In genomic region chr9:123480253-123480921, GRCm38 (mm10) we compare ENCODE assay signal across 8 mouse cellular contexts. TPM values are rescaled to one million over a fixed set of nuclear protein-coding genes. Genes with fewer than 3 reads are reported as not detected.
DNase-seq lines count a peak whose midpoint lies in the region; ATAC-seq and TF ChIP-seq lines count a peak whose summit lies in the region.

No protein-coding gene starts in this region.

- H3K36me3 ChIP-seq in erythroblast, embryonic 14.5 days (ENCODE audit: control insufficient read depth), result peaks cover 61% of the 10 kb centered on the region
- H3K36me3 ChIP-seq in forebrain, embryonic 11.5 days (ENCODE audit: control insufficient read depth, insufficient read depth, low read length), result peaks cover 2% of the 10 kb centered on the region; the same call in 1 of the 2 replicates
- H3K36me3 ChIP-seq in kidney, postnatal 0 days (ENCODE audit: insufficient read depth, low read length), result peaks cover 7% of the 10 kb centered on the region; the same call in 1 of the 2 replicates
- H3K36me3 ChIP-seq in stomach, postnatal 0 days (ENCODE audit: control insufficient read depth, insufficient read depth, low read length), result 0 out of 2 replicates have a peak, but pooled peaks cover under 1% of the 10 kb centered on the region

- peak overlapping the region; percentile 85 for H3K4me3 ChIP-seq in erythroblast, embryonic 14.5 days (replicated peaks)
- H3K4me3 ChIP-seq in forebrain, embryonic 11.5 days (ENCODE audit: low read depth, low read length), result peak overlapping the region; percentile 42
- H3K4me3 ChIP-seq in kidney, postnatal 0 days (replicated peaks; ENCODE audit: low read depth, low read length), result peak overlapping the region; percentile 55
- H3K4me3 ChIP-seq in stomach, postnatal 0 days (ENCODE audit: low read depth, low read length), result peak overlapping the region; percentile 68

- H3K27ac ChIP-seq in forebrain, embryonic 11.5 days (ENCODE audit: low read depth, low read length), result no peak overlapping the region
- no peak overlapping the region for H3K27ac ChIP-seq in kidney, postnatal 0 days
- 0 out of 2 replicates have a peak overlapping the region, but pooled peaks have one; percentile 30 for H3K27ac ChIP-seq in stomach, postnatal 0 days (replicated peaks)

- H3K27me3 ChIP-seq in erythroblast, embryonic 14.5 days (ENCODE audit: control insufficient read depth), result no peaks in the 10 kb centered on the region
- no peaks in the 10 kb centered on the region for H3K27me3 ChIP-seq in forebrain, embryonic 11.5 days (ENCODE audit: control insufficient read depth, insufficient read depth, low read length)
- no peaks in the 10 kb centered on the region for H3K27me3 ChIP-seq in kidney, postnatal 0 days (ENCODE audit: insufficient read depth, low read length)
- no peaks in the 10 kb centered on the region for H3K27me3 ChIP-seq in stomach, postnatal 0 days (ENCODE audit: control insufficient read depth, insufficient read depth, low read length)

- H3K4me1 ChIP-seq in erythroblast, embryonic 14.5 days (ENCODE audit: control insufficient read depth), result peaks cover 75% of the 10 kb centered on the region
- peaks cover 20% of the 10 kb centered on the region for H3K4me1 ChIP-seq in forebrain, embryonic 11.5 days (replicated peaks; ENCODE audit: control insufficient read depth, insufficient read depth, low read length)
- peaks cover 28% of the 10 kb centered on the region for H3K4me1 ChIP-seq in kidney, postnatal 0 days (replicated peaks; ENCODE audit: insufficient read depth, low read length)
- H3K4me1 ChIP-seq in stomach, postnatal 0 days (replicated peaks; ENCODE audit: control insufficient read depth, insufficient read depth), result peaks cover 27% of the 10 kb centered on the region

- no peak for DNase-seq in forebrain, embryonic 11.5 days (ENCODE audit: low spot score)
- DNase-seq in kidney, postnatal 0 days (ENCODE audit: low spot score), result no peak
- DNase-seq in stomach, postnatal 0 days (ENCODE audit: low spot score), result no peak
- no peak for DNase-seq in left cerebral cortex, adult 11 months (ENCODE audit: low spot score)
- DNase-seq in gastrocnemius, adult 8-10 months (ENCODE audit: low spot score in 2 of 2), result no peak

- H3K9me3 ChIP-seq in erythroblast, embryonic 14.5 days (ENCODE audit: control insufficient read depth, low read length), result no peaks in the 10 kb centered on the region
- no peaks in the 10 kb centered on the region for H3K9me3 ChIP-seq in forebrain, embryonic 11.5 days (ENCODE audit: control insufficient read depth, low read length)
- H3K9me3 ChIP-seq in kidney, postnatal 0 days (replicated peaks; ENCODE audit: low read length), result no peaks in the 10 kb centered on the region
- H3K9me3 ChIP-seq in stomach, postnatal 0 days (ENCODE audit: control insufficient read depth, low read length), result no peaks in the 10 kb centered on the region

- TF ChIP-seq CTCF in kidney, postnatal 0 days (IDR thresholded peaks at IDR 0.05; ENCODE audit: low read depth), result no peak
- no peak for TF ChIP-seq CTCF in stomach, postnatal 0 days (IDR thresholded peaks at IDR 0.05; ENCODE audit: low read depth)

- no peak for ATAC-seq in erythroblast, adult 5-6 weeks (replicated peaks; ENCODE audit: low FRiP score, poor library complexity, severe bottlenecking)
- no peak for ATAC-seq in forebrain, embryonic 11.5 days (replicated peaks; ENCODE audit: low FRiP score)
- no peak for ATAC-seq in kidney, postnatal 0 days (replicated peaks; ENCODE audit: low FRiP score, low read depth)
- ATAC-seq in megakaryocyte, adult 5-6 weeks (ENCODE audit: poor library complexity, severe bottlenecking), result peak; percentile 72
- ATAC-seq in stomach, postnatal 0 days (ENCODE audit: low FRiP score, low TSS enrichment), result no peak

- no peak for TF ChIP-seq EP300 in stomach, postnatal 0 days (optimal IDR thresholded peaks at IDR 0.05)

- H3K4me2 ChIP-seq in forebrain, embryonic 11.5 days (ENCODE audit: low read depth, low read length, severe bottlenecking), result peak overlapping the region; percentile 55
- peak overlapping the region; percentile 88 for H3K4me2 ChIP-seq in kidney, postnatal 0 days (ENCODE audit: low read length)
- H3K4me2 ChIP-seq in stomach, postnatal 0 days (replicated peaks; ENCODE audit: low read depth), result peak overlapping the region; percentile 92

- WGBS in forebrain, embryonic 11.5 days, result 89% methylated on average over 18 of the region's 18 CpGs
- 66% methylated on average over 18 of the region's 18 CpGs for WGBS in kidney, postnatal 0 days
- 44% methylated on average over 18 of the region's 18 CpGs for WGBS in stomach, postnatal 0 days

- no peak overlapping the region for H3K9ac ChIP-seq in forebrain, embryonic 11.5 days (ENCODE audit: low read length)
- peak overlapping the region; percentile 66 for H3K9ac ChIP-seq in kidney, postnatal 0 days (ENCODE audit: low read depth, low read length)
- peak overlapping the region; percentile 78 for H3K9ac ChIP-seq in stomach, postnatal 0 days (ENCODE audit: low read length)

RNA-seq across cellular contexts. Expression of gene Limd1, which starts 1.9 kb away (rescaled TPM):
- polyA plus RNA-seq in erythroblast, embryonic 14.5 days (2012), result 1.1 TPM in 2 replicates
- 10.7 and 19.2 TPM in 2 replicates for total RNA-seq in erythroblast, adult 5-6 weeks (2015; ENCODE audit: low replicate concordance)
- total RNA-seq in erythroblast, adult 5-6 weeks (2017; ENCODE audit: low replicate concordance), result 14.1 and 22.6 TPM in 2 replicates
- polyA plus RNA-seq in forebrain, embryonic 11.5 days (2014; fragmentation: Nextera tagmentation; extraction: Ambion mirVana), result 52.3 and 56.6 TPM in 2 replicates
- polyA plus RNA-seq in kidney, postnatal 0 days (2015; fragmentation: Nextera tagmentation; extraction: Ambion mirVana), result 43.3 and 44.0 TPM in 2 replicates
- 47.3 and 50.7 TPM in 2 replicates for total RNA-seq in megakaryocyte, adult 5-6 weeks (2015)
- total RNA-seq in megakaryocyte, adult 5-6 weeks (2017), result 48.5 and 49.2 TPM in 2 replicates
- polyA plus RNA-seq in stomach, postnatal 0 days (2015; fragmentation: Nextera tagmentation; extraction: Ambion mirVana), result 22.2 and 23.2 TPM in 2 replicates
- 10 to 100 TPM; 34.3 to 48.3 (median 40.6) TPM for total RNA-seq in gastrocnemius, adult 8-10 months (2022)

RNA-seq across cellular contexts. Expression of gene Sacm1l, which starts 49.2 kb away (rescaled TPM):
- polyA plus RNA-seq in erythroblast, embryonic 14.5 days (2012), result 0.07 and 0.08 TPM in 2 replicates
- 12.7 and 15.5 TPM in 2 replicates for total RNA-seq in erythroblast, adult 5-6 weeks (2015; ENCODE audit: low replicate concordance)
- 12.8 and 13.4 TPM in 2 replicates for total RNA-seq in erythroblast, adult 5-6 weeks (2017; ENCODE audit: low replicate concordance)
- polyA plus RNA-seq in forebrain, embryonic 11.5 days (2014; fragmentation: Nextera tagmentation; extraction: Ambion mirVana), result 44.6 and 46.4 TPM in 2 replicates
- 55.2 and 59.5 TPM in 2 replicates for polyA plus RNA-seq in kidney, postnatal 0 days (2015; fragmentation: Nextera tagmentation; extraction: Ambion mirVana)
- total RNA-seq in megakaryocyte, adult 5-6 weeks (2015), result 38.9 and 41.4 TPM in 2 replicates
- 46.1 and 49.5 TPM in 2 replicates for total RNA-seq in megakaryocyte, adult 5-6 weeks (2017)
- polyA plus RNA-seq in stomach, postnatal 0 days (2015; fragmentation: Nextera tagmentation; extraction: Ambion mirVana), result 33.6 TPM in 2 replicates
- total RNA-seq in gastrocnemius, adult 8-10 months (2022), result 10 to 100 TPM; 15.8 to 25.1 (median 19.2) TPM

Comparison
In these comparisons a context has a peak if more than half of its experiments do, and no peak if none do; other contexts are left out.
1. RNA of gene Limd1, which starts 1.9 kb away (polyA plus RNA-seq): 52.3 to 56.6 TPM in forebrain, embryonic 11.5 days, 43.3 to 44.0 TPM in kidney, postnatal 0 days and 22.2 to 23.2 TPM in stomach, postnatal 0 days; 1.1 TPM in erythroblast, embryonic 14.5 days; every median in the first group is over 10 times any median in the second.
2. RNA of gene Sacm1l, which starts 49.2 kb away (polyA plus RNA-seq): 55.2 to 59.5 TPM in kidney, postnatal 0 days, 44.6 to 46.4 TPM in forebrain, embryonic 11.5 days and 33.6 TPM in stomach, postnatal 0 days; 0.07 to 0.08 TPM in erythroblast, embryonic 14.5 days; every median in the first group is over 10 times any median in the second.
3. Peak in every context shown above with its lines, with median percentiles within 50 percentile points of each other: H3K4me3 ChIP-seq and H3K4me2 ChIP-seq.